Mouse (Mus musculus): ENCODE measurements around the gene St8sia2. TPM values are rescaled to one million over a fixed set of nuclear protein-coding genes. Genes with fewer than 3 reads are reported as not detected.

The St8sia2 gene
- polyA plus RNA-seq (2017; shearing (Covaris generic)) = not detected

DNA sequence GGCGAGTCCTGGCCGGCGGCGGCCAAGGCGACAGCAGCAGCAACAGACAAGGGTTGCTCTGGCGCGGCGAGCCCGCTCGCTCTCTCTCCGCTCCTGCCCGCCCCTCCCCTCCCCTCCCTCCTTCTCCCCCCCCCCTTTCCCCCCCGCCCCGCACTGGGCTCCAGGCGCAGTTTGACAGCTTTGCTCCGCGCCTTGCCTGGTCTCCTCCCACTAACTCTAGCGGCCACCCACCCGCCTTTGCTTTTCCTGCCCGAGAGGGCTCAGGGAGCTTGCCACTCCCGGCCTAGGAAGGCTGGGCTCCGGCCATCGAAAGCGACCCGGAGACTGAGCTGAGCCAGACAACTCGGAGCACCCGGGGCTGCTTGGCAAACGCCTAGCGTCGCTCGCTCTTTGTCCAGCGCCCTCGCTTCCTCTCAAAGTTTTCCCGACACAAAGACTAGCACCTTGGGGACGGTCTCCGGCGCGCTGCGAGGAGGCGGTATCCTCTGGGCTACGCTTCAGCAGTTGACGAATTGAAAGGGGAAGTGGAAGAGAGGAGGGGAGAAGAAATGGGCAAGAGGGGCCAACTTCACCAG lies at the start of gene St8sia2:
Gene St8sia2 (minus strand): TSS at position 90 of the 575 bp plus-strand sequence.

All from activated CD4-positive, CD25-positive, alpha-beta regulatory T cell (primary cell).